Mouse (Mus musculus) liver, adult 2 months (tissue): ENCODE data around the gene Svop. TPM values are rescaled to one million over a fixed set of nuclear protein-coding genes. Genes with fewer than 3 reads are reported as not detected.
A peak's percentile ranks its signal among the peaks of the same experiment; 100 is the strongest.

ENCODE experiments used
- DNase-seq: peaks from one replicate; pipeline ENCODE4 v3.0.0-alpha.2; 2011; ENCODE audit warnings: low read depth, low spot score; ENCODE audit errors: extremely low read depth
- H3K27ac ChIP-seq: fragments of 200-500 bp; replicated peaks from 2 replicates; pipeline ENCODE4 v1.5.1; 2012; ENCODE audit warnings: low read depth, mild to moderate bottlenecking, control low read depth, inconsistent platforms, low read length; ENCODE audit not compliant: insufficient read depth
- H3K27me3 ChIP-seq: fragments of 200-500 bp; 2 replicates; pipeline ENCODE4 v1.6.1; 2012; ENCODE audit warnings: mild to moderate bottlenecking, moderate library complexity, low read length, inconsistent platforms; ENCODE audit not compliant: control insufficient read depth, insufficient read depth
- H3K36me3 ChIP-seq: fragments of 200-500 bp; 2 replicates; pipeline ENCODE4 v1.6.1; 2012; ENCODE audit warnings: low read length, inconsistent platforms; ENCODE audit not compliant: control insufficient read depth, insufficient read depth
- H3K4me1 ChIP-seq: fragments of 200-500 bp; 2 replicates; pipeline ENCODE4 v1.6.1; 2011; ENCODE audit warnings: low read length; ENCODE audit not compliant: control insufficient read depth, insufficient read depth
- H3K4me3 ChIP-seq: fragments of 200-500 bp; 2 replicates; pipeline ENCODE4 v1.5.1; 2011; ENCODE audit warnings: low read depth, mild to moderate bottlenecking, control low read depth, low read length, moderate library complexity; ENCODE audit not compliant: insufficient read depth
- H3K79me2 ChIP-seq: fragments of 200-500 bp; 2 replicates; pipeline ENCODE4 v1.6.1; 2012; ENCODE audit warnings: inconsistent platforms, mild to moderate bottlenecking, low read length, moderate library complexity; ENCODE audit not compliant: control insufficient read depth, insufficient read depth
- H3K9ac ChIP-seq: fragments of 200-500 bp; 2 replicates; pipeline ENCODE4 v1.6.1; 2012; ENCODE audit warnings: low read depth, mild to moderate bottlenecking, control low read depth, inconsistent platforms, low read length
- CTCF ChIP-seq: fragments of 200-500 bp; IDR thresholded peaks from 2 replicates; pipeline ENCODE4 v1.5.1; 2011; ENCODE audit warnings: low read depth, low read length, control low read depth
- POLR2A ChIP-seq: fragments of 200-500 bp; IDR thresholded peaks from 2 replicates; pipeline ENCODE4 v1.6.1; 2011; ENCODE audit warnings: low read length, control low read depth; ENCODE audit not compliant: insufficient read depth; ENCODE audit errors: extremely low read depth
- WGBS: fragments of 180-500 bp; shearing (Covaris S2); methylation state at CpG from one replicate; pipeline ENCODE4 v1.1.7; 2018; 5-methylcytosine and 5-hydroxymethylcytosine counted together
- polyA plus RNA-seq: library from polyadenylated mRNA; depleted of rRNA; stranded (reverse); fragments of >200 nt; gene quantifications from 2 replicates; pipeline ENCODE4 v1.2.3, GENCODE M21; 2012
- total RNA-seq: library from RNA; depleted of rRNA; stranded (reverse); fragments of >200 nt; gene quantifications from 2 replicates; pipeline ENCODE4 v1.2.3, GENCODE M21; 2014

Svop gene
- total and polyA plus RNA-seq, 2 experiments, result not detected

DNA sequence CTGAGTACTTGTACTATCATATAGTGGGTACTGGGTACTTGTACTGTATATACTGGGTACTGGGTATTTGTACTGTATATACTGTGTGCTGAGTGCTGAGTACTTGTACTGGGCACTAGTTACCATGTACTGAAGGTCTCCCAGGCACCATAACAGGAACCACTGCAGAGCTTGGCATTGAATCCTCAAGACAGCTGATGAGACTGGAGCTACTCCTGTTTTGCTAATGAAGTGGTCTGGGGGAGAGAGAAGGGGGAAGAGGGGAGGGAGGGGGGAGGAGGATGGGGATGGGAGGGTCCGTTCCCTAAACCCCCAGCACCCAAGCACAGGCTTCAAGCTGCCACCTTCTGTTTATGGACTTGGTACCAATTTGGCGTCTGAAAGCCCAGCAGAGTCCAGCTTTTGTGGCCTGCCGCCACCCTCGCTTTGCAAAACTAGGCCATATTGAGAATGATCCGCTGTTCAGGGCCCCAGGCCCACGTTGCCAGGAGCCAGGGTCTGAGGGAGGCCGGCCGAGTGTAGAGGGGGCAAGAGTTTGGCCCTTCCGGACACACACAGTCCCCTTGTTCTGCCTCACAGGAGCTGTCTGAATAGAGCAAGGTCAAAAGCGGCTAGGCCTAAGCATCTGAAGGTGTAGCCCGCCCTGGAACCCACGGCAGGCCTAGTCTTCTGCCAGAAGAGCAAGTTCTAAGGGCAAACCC lies 83.5 kb downstream of the Svop start:
- no peak for TF ChIP-seq CTCF
- WGBS, result 96% methylated on average over 12 of the region's 12 CpGs

DNA sequence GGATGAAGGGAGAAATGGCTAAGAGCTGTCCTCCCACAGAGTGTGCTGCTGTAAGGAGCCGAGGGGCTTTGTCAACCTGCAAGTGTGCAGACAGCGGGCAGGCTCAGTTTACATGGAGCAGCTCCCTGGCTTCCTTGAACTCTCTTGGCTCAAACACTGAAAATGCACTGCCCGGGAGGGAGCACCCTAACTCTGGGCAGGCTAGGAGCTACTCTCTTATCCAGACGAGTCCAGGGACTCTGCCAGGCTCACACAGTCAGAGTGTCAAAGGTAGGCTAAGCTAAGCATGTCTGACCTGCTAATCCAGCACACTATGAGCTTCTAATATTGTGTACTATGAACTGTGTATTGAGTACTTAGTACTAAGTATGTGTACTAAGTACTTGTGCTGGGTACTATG lies 84.4 kb downstream of the Svop start:
- TF ChIP-seq POLR2A (no peak), CTCF (no peak)
- WGBS, result 87% methylated on average over 4 of the region's 4 CpGs
- Histone ChIP-seq H3K4me3 (no peak overlapping the region), H3K79me2 (no peaks in the 10 kb centered on the region), H3K36me3 (no peaks in the 10 kb centered on the region), H3K9ac (no peak overlapping the region), H3K27me3 (no peaks in the 10 kb centered on the region), H3K27ac (no peak overlapping the region), H3K4me1 (no peaks in the 10 kb centered on the region)
- DNase-seq, result no peak

More for the DNA sequence above, 83.5 kb downstream of the Svop start:
- no peaks in the 10 kb centered on the region for H3K79me2 ChIP-seq
- no peak overlapping the region for H3K27ac ChIP-seq
- no peak overlapping the region for H3K4me3 ChIP-seq
- H3K9ac ChIP-seq, result no peak overlapping the region
- no peaks in the 10 kb centered on the region for H3K4me1 ChIP-seq
- DNase-seq, result no peak
- no peaks in the 10 kb centered on the region for H3K27me3 ChIP-seq
- no peaks in the 10 kb centered on the region for H3K36me3 ChIP-seq

DNA sequence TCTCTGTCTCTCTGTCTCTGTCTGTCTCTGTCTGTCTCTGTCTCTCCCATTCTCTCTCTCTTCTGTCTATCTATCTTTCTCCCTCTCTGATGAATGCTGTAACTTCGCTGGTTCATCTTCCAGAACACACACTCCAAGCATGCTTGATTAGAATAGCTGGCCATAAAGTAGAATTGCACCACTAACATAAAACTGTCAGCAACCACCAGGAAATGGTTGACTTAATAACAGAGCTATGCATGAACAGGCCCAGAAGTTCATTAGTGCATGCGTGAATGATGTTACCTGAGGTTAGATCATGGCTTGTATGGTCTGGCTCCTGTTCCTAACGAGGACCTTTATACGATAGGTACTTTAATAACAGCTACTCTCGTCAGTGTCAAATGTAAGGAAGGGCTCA lies 86.3 kb downstream of the Svop start:
- DNase-seq, result no peak
- Histone ChIP-seq H3K79me2 (no peaks in the 10 kb centered on the region), H3K36me3 (no peaks in the 10 kb centered on the region), H3K9ac (no peak overlapping the region), H3K4me1 (no peaks in the 10 kb centered on the region), H3K27me3 (no peaks in the 10 kb centered on the region), H3K27ac (no peak overlapping the region), H3K4me3 (no peak overlapping the region)
- WGBS, result 92% methylated on average over 5 of the region's 5 CpGs
- TF ChIP-seq POLR2A (no peak), CTCF (no peak)

DNA sequence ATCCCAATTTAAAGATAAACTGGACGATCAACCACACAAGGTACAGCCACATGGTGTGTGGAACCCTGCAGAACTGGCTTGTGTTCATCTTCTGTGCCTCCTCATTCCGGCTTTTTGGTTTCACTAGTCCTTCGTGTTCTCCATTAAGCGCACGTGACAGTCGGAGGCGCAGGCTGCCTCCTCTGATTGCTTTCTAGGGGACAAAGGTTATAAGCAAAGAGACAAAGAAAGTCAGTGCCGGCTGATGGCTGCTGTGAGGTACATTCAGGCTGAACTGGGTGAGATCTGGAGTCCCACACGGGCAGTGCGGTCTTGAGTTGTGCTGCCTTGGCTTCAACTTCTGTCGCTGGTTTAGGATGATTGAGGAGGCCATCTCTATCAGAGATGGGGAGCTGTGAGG lies 86.8 kb downstream of the Svop start:
- no peak overlapping the region for H3K27ac ChIP-seq
- no peaks in the 10 kb centered on the region for H3K36me3 ChIP-seq
- H3K79me2 ChIP-seq, result no peaks in the 10 kb centered on the region
- H3K9ac ChIP-seq, result no peak overlapping the region
- WGBS, result 73% methylated on average over 11 of the region's 11 CpGs
- no peak for DNase-seq
- H3K27me3 ChIP-seq, result no peaks in the 10 kb centered on the region
- no peak for TF ChIP-seq CTCF
- no peaks in the 10 kb centered on the region for H3K4me1 ChIP-seq
- no peak overlapping the region for H3K4me3 ChIP-seq

DNA sequence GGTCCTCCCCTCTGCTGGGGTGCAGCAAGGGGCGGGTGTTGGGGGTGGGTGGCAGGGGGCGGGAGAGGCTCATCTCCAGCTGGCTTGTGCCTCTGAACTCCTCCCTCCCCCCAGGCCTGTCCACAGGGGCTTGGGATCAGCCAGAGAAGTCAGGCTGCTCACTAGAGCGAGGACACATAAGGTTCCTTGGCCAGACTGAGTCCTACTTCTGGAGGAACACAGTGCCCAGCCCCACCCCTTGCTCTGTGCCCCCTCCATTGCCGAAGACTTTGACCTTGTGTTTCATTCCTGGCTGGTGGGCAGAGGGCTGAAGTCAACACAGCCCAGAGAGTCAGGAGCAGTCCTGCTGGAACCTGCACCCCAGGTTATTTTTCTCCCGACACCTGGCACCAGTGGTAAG lies 87.8 kb downstream of the Svop start, which contains the start of gene Dao:
TSS of gene Dao (plus strand) at position 162 of the 400 bp plus-strand sequence.
- Histone ChIP-seq H3K27me3 (no peaks in the 10 kb centered on the region), H3K4me3 (no peak within 1 kb of the TSS), H3K36me3 (no peaks in the 10 kb centered on the region), H3K79me2 (no peaks in the 10 kb centered on the region), H3K4me1 (no peaks in the 10 kb centered on the region), H3K27ac (no peak within 1 kb of the TSS), H3K9ac (no peak within 1 kb of the TSS)
- DNase-seq, result no peak
- WGBS, result 62% methylated on average over 5 of the region's 5 CpGs
- no peak for TF ChIP-seq POLR2A
- no peak for TF ChIP-seq CTCF

DNA sequence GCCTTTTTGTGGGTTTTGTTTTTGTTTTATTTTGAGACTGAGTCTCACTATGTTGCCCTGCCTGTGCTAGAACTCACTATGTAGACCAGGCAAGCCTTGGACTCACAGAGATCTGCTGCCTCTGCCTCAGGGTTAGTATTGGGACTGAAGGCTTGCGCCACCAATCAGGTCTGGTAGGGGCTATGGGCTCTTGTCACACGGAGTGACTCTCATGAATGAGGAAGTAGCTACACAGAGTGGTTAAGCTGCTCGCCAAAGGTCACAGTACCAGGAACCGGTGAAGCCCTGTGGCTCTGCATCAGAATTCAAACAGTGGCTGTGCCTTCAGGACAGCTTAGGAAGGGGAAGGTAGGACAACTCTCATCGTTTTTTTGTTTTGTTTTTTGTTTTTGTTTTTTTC lies 92.0 kb downstream of the Svop start:
- Histone ChIP-seq H3K9ac (no peak overlapping the region), H3K4me1 (no peaks in the 10 kb centered on the region), H3K27ac (no peak overlapping the region), H3K27me3 (no peaks in the 10 kb centered on the region), H3K4me3 (no peak overlapping the region), H3K36me3 (no peaks in the 10 kb centered on the region), H3K79me2 (no peaks in the 10 kb centered on the region)
- peak; percentile 9 for DNase-seq
- TF ChIP-seq POLR2A (no peak), CTCF (no peak)
- 60% methylated on average over 5 of the region's 5 CpGs for WGBS
